Mouse (Mus musculus) cerebellum, adult 2 months (tissue): ENCODE measurements around the gene Exosc7.

Source experiments
- CTCF ChIP-seq: fragments of 200-500 bp; IDR thresholded peaks from 2 replicates; pipeline ENCODE4 v1.5.1; 2011; ENCODE audit warnings: low read depth, mild to moderate bottlenecking, control low read depth, low read length, moderate library complexity, borderline replicate concordance; ENCODE audit not compliant: insufficient read depth
- POLR2A ChIP-seq: fragments of 200-500 bp; IDR thresholded peaks from 2 replicates; pipeline ENCODE4 v1.6.1; 2011; ENCODE audit warnings: low read length, control low read depth, borderline replicate concordance; ENCODE audit not compliant: insufficient read depth

GRCm38 (mm10) chr9:123162985-123163694 is 50.1 kb downstream of the Exosc7 start:
- TF ChIP-seq CTCF (no peak), POLR2A (no peak)
